Mouse (Mus musculus) kidney, adult 11 months (tissue): ENCODE data around the gene Gm20906.
"Not testable (repeated sequence)": the region's sequence is repeated elsewhere in the genome, so short reads cannot be mapped to it uniquely, and the experiment has no call there.

Experiments used
- DNase-seq: peaks from one replicate; pipeline ENCODE4 v3.0.0; 2022

Gm20906 gene

GRCm38 (mm10) chrY:87550666-87551065 lies at the start of gene Gm20906:
Gm20906 (plus strand) TSS chrY:87550966.
- not testable (repeated sequence) for DNase-seq
